ENCODE assay signal across 8 mouse cellular contexts in the genomic region with DNA sequence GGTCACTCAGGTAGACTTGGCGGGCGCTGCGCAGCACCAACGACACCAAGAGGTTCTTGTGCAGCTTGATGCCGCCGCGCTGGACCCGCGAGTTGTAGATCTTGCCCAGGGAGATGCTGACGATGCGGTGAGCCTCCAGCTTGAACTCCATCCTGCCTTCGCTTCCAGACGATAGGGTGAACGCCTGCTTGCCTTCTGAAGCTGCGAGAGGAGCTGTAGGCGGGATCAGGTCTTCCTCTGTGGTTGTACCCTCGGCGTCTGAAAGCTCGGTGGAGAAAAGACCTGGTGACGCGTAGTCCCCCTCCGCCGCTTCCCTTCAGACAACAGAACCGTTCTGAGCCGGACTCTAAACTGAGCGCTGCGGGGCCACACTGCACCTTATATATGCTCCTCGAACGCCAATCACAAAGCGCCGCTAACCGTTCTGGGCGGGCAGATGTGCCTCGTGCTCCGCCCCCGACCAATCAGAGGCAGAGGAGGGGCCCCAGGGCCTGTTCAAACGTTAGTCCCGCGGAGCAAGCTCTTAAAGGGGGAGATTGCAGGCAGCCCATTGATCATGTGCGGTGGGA. TPM values are rescaled to one million over a fixed set of nuclear protein-coding genes. Genes with fewer than 3 reads are reported as not detected.
DNase-seq lines count a peak whose midpoint lies in the region; ATAC-seq lines count a peak whose summit lies in the region.

A gene (minus strand): TSS at position 357 of the 569 bp plus-strand sequence.

- intact Hi-C loops in gastrocnemius, postnatal 14 days (cut with DNase I; ENCODE audit: low total_unique reads): loop anchor here (10.0 kb wide), 1 partner anchor 45 kb away; a partner anchor contains a TSS
- intact Hi-C loops in left cerebral cortex, postnatal 14 days (cut with DNase I): loop anchor here (1.0 to 5.0 kb wide), 3 partner anchors 50 to 118 kb away; a partner anchor contains a TSS

- H3K4me1 ChIP-seq in intestine, embryonic 14.5 days (replicated peaks; ENCODE audit: control insufficient read depth, insufficient read depth, low read length): peaks cover 11% of the 10 kb centered on the region

- H3K9me3 ChIP-seq in intestine, embryonic 14.5 days (ENCODE audit: control insufficient read depth, low read length): no peaks in the 10 kb centered on the region

- H3K4me3 ChIP-seq in intestine, embryonic 14.5 days (ENCODE audit: low read depth, low read length): peak within 1 kb of the TSS; percentile 96

- under 1% methylated on average over 40 of the region's 40 CpGs for WGBS in intestine, embryonic 14.5 days

- H3K9ac ChIP-seq in intestine, embryonic 14.5 days (ENCODE audit: low read length): peak within 1 kb of the TSS; percentile 97

- peak within 1 kb of the TSS; percentile 80 for H3K27ac ChIP-seq in intestine, embryonic 14.5 days (ENCODE audit: low read depth)

- ATAC-seq in intestine, embryonic 14.5 days (replicated peaks; ENCODE audit: low FRiP score, low TSS enrichment, low read depth): peak; percentile 99

- H3K27me3 ChIP-seq in intestine, embryonic 14.5 days (replicated peaks; ENCODE audit: control insufficient read depth, insufficient read depth, low read length): no peaks in the 10 kb centered on the region

- DNase-seq in adipocyte (ENCODE audit: low spot score): peak; percentile 96
- DNase-seq in embryo, embryonic 10 days (ENCODE audit: low spot score): peak; percentile 98
- DNase-seq in gastrocnemius, postnatal 14 days: peak; percentile 96
- peak; percentile 99 for DNase-seq in intestine, embryonic 14.5 days (ENCODE audit: low spot score)
- peak; percentile 96 to 98 for DNase-seq in left cerebral cortex, postnatal 14 days (ENCODE audit: low spot score in 2 of 2)
- DNase-seq in mesoderm, embryonic 11.5 days (ENCODE audit: low read depth, low spot score): peak; percentile 98
- DNase-seq in right cerebral cortex, postnatal 36 days (ENCODE audit: low spot score in 2 of 2): peak; percentile 93 to 95
- DNase-seq in yolk sac, embryonic 10.5 days (ENCODE audit: low spot score): peak; percentile 96

- H3K4me2 ChIP-seq in intestine, embryonic 14.5 days (ENCODE audit: low read length): peak within 1 kb of the TSS; percentile 76

- H3K36me3 ChIP-seq in intestine, embryonic 14.5 days (ENCODE audit: control insufficient read depth, insufficient read depth, low read length): no peaks in the 10 kb centered on the region

RNA-seq across cellular contexts. Expression of the gene that starts here (rescaled TPM):
- 1 to 10 TPM; 4.6 to 6.4 TPM for total RNA-seq in gastrocnemius, postnatal 14 days (2021)
- 6.0 and 6.7 TPM in 2 replicates for polyA plus RNA-seq in intestine, embryonic 14.5 days (2014; fragmentation: Nextera tagmentation; extraction: Ambion mirVana)
- 10 to 100 TPM; 36.8 to 37.1 TPM for total RNA-seq in left cerebral cortex, postnatal 14 days (2021)

Comparison
In these comparisons a context has a peak if more than half of its experiments do, and no peak if none do; other contexts are left out.
1. Peak in every context shown above with its lines: DNase-seq, ATAC-seq, H3K4me3 ChIP-seq and H3K27ac ChIP-seq.
2. RNA of the gene that starts here (total RNA-seq): 36.8 to 37.1 TPM in left cerebral cortex, postnatal 14 days; 4.6 to 6.4 TPM in gastrocnemius, postnatal 14 days; every median in the first group is over 4 times any median in the second.